Mouse (Mus musculus) liver, embryonic 14 days (tissue): ENCODE results near the gene Pycr1. TPM values are rescaled to one million over a fixed set of nuclear protein-coding genes. Genes with fewer than 3 reads are reported as not detected.

Experiments used
- polyA plus RNA-seq: library from polyadenylated mRNA; depleted of rRNA; stranded (reverse); fragments of >200 nt; gene quantifications from 2 replicates; pipeline ENCODE4 v1.2.3, GENCODE M21; 2012; rRNA removed

Gene Pycr1
- polyA plus RNA-seq = 4.4 and 4.5 TPM in 2 replicates

GRCm38 (mm10) chr11:120643601-120643987 lies at the start of gene Pycr1:
TSS of gene Pycr1 (minus strand) at chr11:120643769.

GRCm38 (mm10) chr11:120672687-120673593 lies 29.4 kb upstream of the Pycr1 start, which contains the start of gene Aspscr1:
TSS of gene Aspscr1 (plus strand) at chr11:120672973.

GRCm38 (mm10) chr11:120661076-120661460 lies 17.5 kb upstream of the Pycr1 start, which contains the start of gene Notum:
TSS of gene Notum (minus strand) at chr11:120661175.

GRCm38 (mm10) chr11:120648001-120648476 lies 4.5 kb upstream of the Pycr1 start, which contains the start of gene Myadml2:
TSS of gene Myadml2 (minus strand) at chr11:120648158.

GRCm38 (mm10) chr11:120633520-120634343 lies 9.8 kb downstream of the Pycr1 start, which contains the start of gene Mafg:
TSS of gene Mafg (minus strand) at chr11:120633600.

GRCm38 (mm10) chr11:120625152-120625775 lies 18.3 kb downstream of the Pycr1 start, which contains the start of gene Sirt7:
TSS of gene Sirt7 (minus strand) at chr11:120625240.

GRCm38 (mm10) chr11:120617519-120618112 lies 26.0 kb downstream of the Pycr1 start, which contains the start of gene Pcyt2:
TSS of gene Pcyt2 (minus strand) at chr11:120617936.

GRCm38 (mm10) chr11:120608241-120609034 lies 35.1 kb downstream of the Pycr1 start, which contains the start of gene Npb:
TSS of gene Npb (plus strand) at chr11:120608477.

GRCm38 (mm10) chr11:120598283-120598989 lies 45.1 kb downstream of the Pycr1 start, which contains the start of the genes Alyref and Anapc11:
TSS of gene Alyref (minus strand) at chr11:120598365.
TSS of gene Anapc11 (plus strand) at chr11:120598421.

Other genes starting within 250 kb of the Pycr1 start
- 18.5 and 22.6 TPM in 2 replicates for gene Nploc4, start 206.1 kb downstream of the Pycr1 start, polyA plus RNA-seq
- gene Tspan10, start 201.1 kb downstream of the Pycr1 start, polyA plus RNA-seq = 0.03 TPM in 1 of 2 replicates, not detected in the other
- gene Pde6g, start 190.3 kb downstream of the Pycr1 start, polyA plus RNA-seq = 0.22 and 0.25 TPM in 2 replicates
- gene Oxld1, start 185.7 kb downstream of the Pycr1 start, polyA plus RNA-seq = 4.2 and 5.3 TPM in 2 replicates
- gene Ccdc137, start 185.7 kb downstream of the Pycr1 start, polyA plus RNA-seq = 15.5 and 17.7 TPM in 2 replicates
- gene Arl16, start 176.2 kb downstream of the Pycr1 start, polyA plus RNA-seq = 8.3 and 11.6 TPM in 2 replicates
- 77.5 and 86.5 TPM in 2 replicates for gene Mrpl12, start 159.2 kb downstream of the Pycr1 start, polyA plus RNA-seq
- 27.2 and 31.8 TPM in 2 replicates for gene Slc25a10, start 151.9 kb downstream of the Pycr1 start, polyA plus RNA-seq
- gene Gcgr, start 113.1 kb downstream of the Pycr1 start, polyA plus RNA-seq = 16.1 and 19.1 TPM in 2 replicates
- gene Mcrip1, start 94.0 kb downstream of the Pycr1 start, polyA plus RNA-seq = 25.4 and 28.5 TPM in 2 replicates
- 0.14 TPM in 1 of 2 replicates, not detected in the other for gene Ppp1r27, start 92.6 kb downstream of the Pycr1 start, polyA plus RNA-seq
- 239 and 240 TPM in 2 replicates for gene P4hb, start 70.5 kb downstream of the Pycr1 start, polyA plus RNA-seq
- gene Arhgdia, start 62.1 kb downstream of the Pycr1 start, polyA plus RNA-seq = 151 and 168 TPM in 2 replicates
- gene Alyref, start 45.4 kb downstream of the Pycr1 start, polyA plus RNA-seq = 112 and 119 TPM in 2 replicates
- gene Anapc11, start 45.3 kb downstream of the Pycr1 start, polyA plus RNA-seq = 49.9 and 56.0 TPM in 2 replicates
- gene Npb, start 35.3 kb downstream of the Pycr1 start, polyA plus RNA-seq = 4.6 and 5.4 TPM in 2 replicates
- gene Pcyt2, start 25.8 kb downstream of the Pycr1 start, polyA plus RNA-seq = 113 and 125 TPM in 2 replicates
- 27.4 and 30.1 TPM in 2 replicates for gene Sirt7, start 18.5 kb downstream of the Pycr1 start, polyA plus RNA-seq
- 25.1 and 29.7 TPM in 2 replicates for gene Mafg, start 10.2 kb downstream of the Pycr1 start, polyA plus RNA-seq
- 0.14 and 0.28 TPM in 2 replicates for gene Myadml2, start 4.4 kb upstream of the Pycr1 start, polyA plus RNA-seq
- gene Notum, start 17.4 kb upstream of the Pycr1 start, polyA plus RNA-seq = 0.22 and 0.43 TPM in 2 replicates
- 16.8 and 20.5 TPM in 2 replicates for gene Aspscr1, start 29.2 kb upstream of the Pycr1 start, polyA plus RNA-seq
- 61.2 and 66.5 TPM in 2 replicates for gene Cenpx, start 70.0 kb upstream of the Pycr1 start, polyA plus RNA-seq
- gene Lrrc45, start 70.2 kb upstream of the Pycr1 start, polyA plus RNA-seq = 8.6 and 8.7 TPM in 2 replicates
- 1.3 and 1.4 TPM in 2 replicates for gene Rac3, start 77.7 kb upstream of the Pycr1 start, polyA plus RNA-seq
- 9.4 and 10.1 TPM in 2 replicates for gene Dcxr, start 83.5 kb upstream of the Pycr1 start, polyA plus RNA-seq
- 0.16 TPM in 1 of 2 replicates, not detected in the other for gene Cbr2, start 88.3 kb upstream of the Pycr1 start, polyA plus RNA-seq
- gene Hmga1b, start 119.0 kb upstream of the Pycr1 start, polyA plus RNA-seq = 2.8 and 3.7 TPM in 2 replicates
- gene Rfng, start 140.4 kb upstream of the Pycr1 start, polyA plus RNA-seq = 6.9 and 8.6 TPM in 2 replicates
- gene Gps1, start 140.5 kb upstream of the Pycr1 start, polyA plus RNA-seq = 61.2 and 70.7 TPM in 2 replicates
- gene Dus1l, start 152.6 kb upstream of the Pycr1 start, polyA plus RNA-seq = 30.8 and 33.4 TPM in 2 replicates
- 44.8 and 46.6 TPM in 2 replicates for gene Fasn, start 180.8 kb upstream of the Pycr1 start, polyA plus RNA-seq